Mouse (Mus musculus) liver, embryonic 14.5 days (tissue): ENCODE data around the gene Ccdc34. TPM values are rescaled to one million over a fixed set of nuclear protein-coding genes. Genes with fewer than 3 reads are reported as not detected.
"Not testable (repeated sequence)": the region's sequence is repeated elsewhere in the genome, so short reads cannot be mapped to it uniquely, and the experiment has no call there.

ENCODE experiments used
- ATAC-seq: fragments of 200-750 bp; cut with Nextera tagmentation; 2 replicates; pipeline ENCODE4 v1.8.0; 2017; ENCODE audit warnings: moderate number of reproducible peaks, mild to moderate bottlenecking, moderate library complexity; ENCODE audit not compliant: insufficient read depth
- DNase-seq, 3 experiments: peaks; one replicate each; pipeline ENCODE4 v3.0.0-alpha.2; 2012 to 2013; ENCODE audit warnings: low read depth in 3 of 3, low spot score in 3 of 3
- H3K27ac ChIP-seq: fragments of 300-500 bp; sonication (generic); 2 replicates; pipeline ENCODE4 v1.5.1; 2014; ENCODE audit warnings: moderate library complexity, mild to moderate bottlenecking, control low read depth, inconsistent platforms
- H3K27me3 ChIP-seq: fragments of 300-500 bp; sonication (generic); 2 replicates; pipeline ENCODE4 v1.6.1; 2014; ENCODE audit warnings: mild to moderate bottlenecking, low read length, moderate library complexity; ENCODE audit not compliant: control insufficient read depth, insufficient read depth
- H3K36me3 ChIP-seq: fragments of 300-500 bp; sonication (generic); replicated peaks from 2 replicates; pipeline ENCODE4 v1.6.1; 2014; ENCODE audit warnings: low read depth; ENCODE audit not compliant: control insufficient read depth, insufficient read depth
- H3K4me1 ChIP-seq, 2 experiments: fragments of 200-500 bp in 1 of 2; fragments of 300-500 bp in 1 of 2; sonication (generic) in 1 of 2; replicated peaks; 2 replicates each; pipeline ENCODE4 v1.6.1; 2012 to 2014; ENCODE audit warnings: antibody characterized with exemption in 1 of 2, inconsistent platforms in 1 of 2, low read length in 1 of 2; ENCODE audit not compliant: control insufficient read depth in 2 of 2, insufficient read depth in 2 of 2
- H3K4me2 ChIP-seq: fragments of 300-500 bp; sonication (generic); 2 replicates; pipeline ENCODE4 v1.6.1; 2014; ENCODE audit warnings: low read depth, mild to moderate bottlenecking, control low read depth, moderate library complexity
- H3K4me3 ChIP-seq, 2 experiments: fragments of 200-500 bp in 1 of 2; fragments of 300-500 bp in 1 of 2; sonication (generic) in 1 of 2; 2 replicates each; pipeline ENCODE4 v1.5.1; 2012 to 2014; ENCODE audit warnings: low read depth in 2 of 2, low read length in 2 of 2, mild to moderate bottlenecking in 2 of 2, control low read depth in 1 of 2, inconsistent platforms in 1 of 2, moderate library complexity in 1 of 2; ENCODE audit not compliant: insufficient read depth in 1 of 2
- H3K9ac ChIP-seq: fragments of 300-500 bp; sonication (generic); replicated peaks from 2 replicates; pipeline ENCODE4 v1.6.1; 2014; ENCODE audit warnings: mild to moderate bottlenecking, control low read depth, moderate library complexity
- H3K9me3 ChIP-seq: fragments of 300-500 bp; sonication (generic); 2 replicates; pipeline ENCODE4 v1.6.1; 2016; ENCODE audit warnings: low read length, mixed read lengths; ENCODE audit not compliant: control insufficient read depth
- CTCF ChIP-seq: IDR thresholded peaks from 2 replicates; pipeline ENCODE4 v1.5.1; 2016; ENCODE audit warnings: antibody characterized with exemption, low read depth, control low read depth
- EP300 ChIP-seq: IDR thresholded peaks from 2 replicates; pipeline ENCODE4 v1.6.1; 2016; ENCODE audit warnings: antibody characterized with exemption, low read depth
- WGBS: fragments of 180-500 bp; shearing (Covaris S2); extraction: QIAGEN DNeasy Blood & Tissue Kit; methylation state at CpG from one replicate; pipeline ENCODE4 v1.1.7; 2014; ENCODE audit not compliant: insufficient replicate concordance; 5-methylcytosine and 5-hydroxymethylcytosine counted together
- polyA plus RNA-seq, 2 experiments: library from polyadenylated mRNA; depleted of rRNA in 1 of 2; stranded (reverse) in 1 of 2; unstranded in 1 of 2; fragments of >200 nt; fragmentation: Nextera tagmentation in 1 of 2; extraction: Ambion mirVana in 1 of 2; gene quantifications; 2 replicates each; pipeline versions ENCODE4 v1.2.1 to v1.2.3; 2012 to 2014

Gene Ccdc34
- polyA plus RNA-seq, 2 experiments: 19.6 to 22.8 TPM

DNA sequence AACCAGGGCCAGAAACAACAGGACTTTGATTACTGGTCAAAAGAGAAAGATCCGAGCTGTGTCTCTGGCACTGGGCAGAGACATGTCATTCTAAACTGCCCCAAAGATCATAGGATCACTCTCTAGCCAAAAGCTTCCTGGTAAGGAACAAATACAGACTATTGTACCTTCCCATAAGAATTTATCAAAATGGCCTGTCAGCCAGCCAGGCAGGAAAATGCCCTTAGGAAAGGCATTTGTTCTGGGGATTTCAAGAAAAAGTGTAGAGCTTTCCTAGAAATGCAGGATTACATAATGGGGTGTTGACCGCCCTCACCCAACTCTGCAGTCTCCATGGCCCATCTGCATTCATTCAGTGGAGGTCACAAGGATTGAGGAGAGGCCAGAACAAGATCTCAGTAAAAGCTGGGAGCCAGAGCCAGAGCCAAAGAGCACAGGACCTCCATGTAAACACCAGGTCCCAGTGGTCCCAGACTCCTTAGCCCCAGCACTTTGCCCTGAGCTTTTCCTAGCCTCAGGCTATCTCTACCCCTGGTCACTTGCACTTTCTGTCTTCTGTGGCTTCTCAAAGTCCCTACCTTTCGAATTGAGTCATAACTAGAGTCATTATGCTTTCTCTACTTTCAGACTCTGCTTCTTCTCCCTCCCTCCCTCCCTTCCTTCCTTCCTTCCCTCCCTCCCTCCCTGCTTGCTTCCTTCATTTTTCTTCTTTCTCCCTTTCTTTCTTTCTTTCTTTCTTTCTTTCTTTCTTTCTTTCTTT lies 115.9 kb downstream of the Ccdc34 start:
- H3K9me3 ChIP-seq: no peaks in the 10 kb centered on the region
- no peaks in the 10 kb centered on the region for H3K27me3 ChIP-seq
- no peaks in the 10 kb centered on the region for H3K4me1 ChIP-seq
- no peak for TF ChIP-seq CTCF
- TF ChIP-seq EP300: no peak
- ATAC-seq (no peak), DNase-seq (no peak)
- no peak overlapping the region for H3K27ac ChIP-seq
- H3K36me3 ChIP-seq: no peaks in the 10 kb centered on the region
- 40% methylated on average over 3 of the region's 3 CpGs for WGBS
- no peak overlapping the region for H3K4me2 ChIP-seq
- H3K9ac ChIP-seq: no peak overlapping the region
- H3K4me3 ChIP-seq: no peak overlapping the region

DNA sequence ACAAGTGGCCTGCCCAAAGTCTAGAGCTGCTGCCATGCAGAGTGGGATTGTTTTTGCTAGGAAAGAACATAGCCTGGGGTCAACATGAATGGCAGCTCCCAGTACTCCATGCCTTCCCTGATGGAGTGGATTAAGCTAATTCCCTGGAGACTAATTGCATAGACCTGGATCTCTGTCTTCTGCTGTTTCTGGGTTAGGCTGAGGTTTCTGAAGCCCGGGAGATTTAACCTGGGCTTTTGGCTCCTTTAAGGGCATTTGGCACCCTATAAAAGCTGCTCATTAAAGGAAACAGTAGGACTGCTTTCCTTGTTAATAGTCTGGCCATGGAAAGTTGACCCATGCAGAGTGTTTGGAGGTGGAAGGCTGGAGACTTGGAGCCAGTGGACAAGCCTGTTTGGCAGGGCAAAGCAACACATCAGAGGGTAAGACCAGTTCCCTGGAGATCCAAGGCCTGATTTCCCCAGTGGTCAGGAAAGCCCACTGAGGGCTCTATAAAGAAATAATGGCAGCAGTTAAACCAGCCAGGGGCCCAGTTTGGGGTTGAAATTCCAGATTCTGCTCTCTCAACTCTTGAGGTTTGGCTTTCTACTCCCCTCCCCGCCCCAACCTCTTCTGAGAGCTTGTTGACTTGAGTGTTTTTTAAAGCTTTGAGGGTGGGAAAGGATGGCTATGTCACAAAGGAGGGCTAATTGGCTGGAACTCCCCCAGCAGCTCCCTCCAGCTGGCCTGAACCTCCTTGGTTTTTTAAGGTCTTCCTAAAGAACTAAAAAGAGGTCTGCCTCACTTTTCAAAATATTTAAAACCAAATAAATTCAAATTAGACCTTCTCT lies 117.4 kb downstream of the Ccdc34 start:
- Histone ChIP-seq H3K27ac (no peak overlapping the region), H3K9ac (no peak overlapping the region), H3K4me1 (no peaks in the 10 kb centered on the region), H3K4me2 (no peak overlapping the region), H3K36me3 (no peaks in the 10 kb centered on the region), H3K4me3 (no peak overlapping the region), H3K27me3 (no peaks in the 10 kb centered on the region), H3K9me3 (no peaks in the 10 kb centered on the region)
- 30% methylated on average over 2 of the region's 2 CpGs for WGBS
- DNase-seq (no peak), ATAC-seq (no peak)
- TF ChIP-seq EP300 (no peak), CTCF (no peak)

DNA sequence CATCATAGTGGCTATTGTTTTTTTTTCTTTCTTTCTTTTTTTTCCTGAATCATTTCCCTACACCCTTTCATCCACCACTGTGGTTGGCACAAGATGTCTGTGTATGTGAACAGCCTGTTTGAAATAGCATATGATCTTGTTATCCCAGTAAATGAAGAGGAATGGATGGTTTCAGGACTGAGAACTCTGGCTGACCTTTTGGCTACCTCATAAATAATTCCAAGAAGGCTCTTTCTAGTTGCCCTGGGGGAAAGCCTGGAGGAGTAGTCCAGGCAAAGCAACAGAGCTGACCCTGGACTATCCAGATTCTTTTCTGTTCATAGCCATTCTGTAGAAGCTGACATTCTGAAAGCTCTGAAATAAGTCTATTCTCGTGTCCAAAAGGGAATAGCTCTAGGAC lies 119.7 kb downstream of the Ccdc34 start:
- Histone ChIP-seq H3K4me3 (no peak overlapping the region), H3K9me3 (no peaks in the 10 kb centered on the region), H3K4me1 (no peaks in the 10 kb centered on the region), H3K4me2 (no peak overlapping the region), H3K27ac (no peak overlapping the region), H3K36me3 (no peaks in the 10 kb centered on the region), H3K9ac (no peak overlapping the region), H3K27me3 (no peaks in the 10 kb centered on the region)
- no peak for ATAC-seq
- DNase-seq: no peak
- WGBS: 44% methylated on average over 1 of the region's 1 CpGs
- TF ChIP-seq EP300 (no peak), CTCF (no peak)

- Histone ChIP-seq H3K27me3 (no peaks in the 10 kb centered on the region), H3K9ac (no peak overlapping the region), H3K27ac (no peak overlapping the region), H3K4me1 (no peaks in the 10 kb centered on the region), H3K4me3 (no peak overlapping the region), H3K9me3 (no peaks in the 10 kb centered on the region), H3K36me3 (no peaks in the 10 kb centered on the region), H3K4me2 (no peak overlapping the region)
- no peak for ATAC-seq
- no peak for DNase-seq
- 68% methylated on average over 1 of the region's 1 CpGs for WGBS
- no peak for TF ChIP-seq CTCF
- no peak for TF ChIP-seq EP300
Measured at GRCm38 (mm10) chr2:110138096-110138495, 120.5 kb downstream of the Ccdc34 start.

GRCm38 (mm10) chr2:110147980-110148379 lies 130.4 kb downstream of the Ccdc34 start:
- H3K4me3 ChIP-seq, H3K27ac ChIP-seq, H3K4me2 ChIP-seq: not testable (repeated sequence)

More at GRCm38 (mm10) chr2:110147980-110148379, 130.4 kb downstream of the Ccdc34 start:
- H3K27me3 ChIP-seq, DNase-seq, H3K9me3 ChIP-seq, H3K9ac ChIP-seq, H3K4me1 ChIP-seq, ATAC-seq, H3K36me3 ChIP-seq: not testable (repeated sequence)
